Mouse (Mus musculus) liver, embryonic 14.5 days (tissue): ENCODE measurements around the gene Tgfb2.

ENCODE experiments used
- CTCF ChIP-seq: IDR thresholded peaks from 2 replicates; pipeline ENCODE4 v1.5.1; 2016; ENCODE audit warnings: antibody characterized with exemption, low read depth, control low read depth
- EP300 ChIP-seq: IDR thresholded peaks from 2 replicates; pipeline ENCODE4 v1.6.1; 2016; ENCODE audit warnings: antibody characterized with exemption, low read depth

GRCm38 (mm10) chr1:186677614-186678013 lies 28.2 kb downstream of the Tgfb2 start:
- TF ChIP-seq EP300 = no peak
- no peak for TF ChIP-seq CTCF
